Mouse (Mus musculus) hindbrain, embryonic 15.5 days (tissue): ENCODE measurements around the gene Egfem1. TPM values are rescaled to one million over a fixed set of nuclear protein-coding genes. Genes with fewer than 3 reads are reported as not detected.

Experiments used
- ATAC-seq: fragments of 200-750 bp; cut with Nextera tagmentation; 2 replicates; pipeline ENCODE4 v1.8.0; 2017; ENCODE audit warnings: low read depth, moderate number of reproducible peaks, moderate TSS enrichment; ENCODE audit not compliant: low FRiP score
- H3K27ac ChIP-seq: fragments of 300-500 bp; sonication (generic); replicated peaks from 2 replicates; pipeline ENCODE4 v1.5.1; 2015; ENCODE audit warnings: mild to moderate bottlenecking, inconsistent platforms
- H3K27me3 ChIP-seq: fragments of 300-500 bp; sonication (generic); 2 replicates; pipeline ENCODE4 v1.6.1; 2015; ENCODE audit warnings: control low read depth, inconsistent platforms
- H3K36me3 ChIP-seq: fragments of 300-500 bp; sonication (generic); 2 replicates; pipeline ENCODE4 v1.6.1; 2015; ENCODE audit warnings: control low read depth, inconsistent platforms
- H3K4me1 ChIP-seq: fragments of 300-500 bp; sonication (generic); replicated peaks from 2 replicates; pipeline ENCODE4 v1.6.1; 2015; ENCODE audit warnings: control low read depth, inconsistent platforms
- H3K4me2 ChIP-seq: fragments of 300-500 bp; sonication (generic); 2 replicates; pipeline ENCODE4 v1.6.1; 2015; ENCODE audit warnings: moderate library complexity, mild to moderate bottlenecking, inconsistent platforms
- H3K4me3 ChIP-seq: fragments of 300-500 bp; sonication (generic); 2 replicates; pipeline ENCODE4 v1.5.1; 2015; ENCODE audit warnings: mild to moderate bottlenecking, inconsistent platforms
- H3K9ac ChIP-seq: fragments of 300-500 bp; sonication (generic); 2 replicates; pipeline ENCODE4 v1.6.1; 2015; ENCODE audit warnings: inconsistent platforms
- H3K9me3 ChIP-seq: fragments of 300-500 bp; sonication (generic); 2 replicates; pipeline ENCODE4 v1.6.1; 2016; ENCODE audit warnings: control low read depth, inconsistent platforms
- WGBS: fragments of 180-500 bp; shearing (Covaris S2); methylation state at CpG from one replicate; pipeline ENCODE4 v1.1.7; 2015; 5-methylcytosine and 5-hydroxymethylcytosine counted together
- polyA plus RNA-seq: library from polyadenylated mRNA; unstranded; fragments of >200 nt; fragmentation: Nextera tagmentation; extraction: Ambion mirVana; gene quantifications from 2 replicates; pipeline ENCODE4 v1.2.1, GENCODE M21; 2015

The Egfem1 gene
- polyA plus RNA-seq, 1 experiment from 2014 or later: 4.6 TPM

GRCm38 (mm10) chr3:29082996-29083350 lies 1.1 kb downstream of the Egfem1 start:
- Histone ChIP-seq H3K4me1 (peaks cover 24% of the 10 kb centered on the region), H3K4me3 (peak overlapping the region; percentile 74), H3K36me3 (no peaks in the 10 kb centered on the region), H3K27ac (peak overlapping the region; percentile 71), H3K9me3 (no peaks in the 10 kb centered on the region), H3K4me2 (peak overlapping the region; percentile 98), H3K9ac (peak overlapping the region; percentile 50), H3K27me3 (0 out of 2 replicates have a peak, but pooled peaks cover 4% of the 10 kb centered on the region)
- no peak for ATAC-seq
- WGBS: 1% methylated on average over 12 of the region's 12 CpGs

GRCm38 (mm10) chr3:29098467-29098866 lies 16.6 kb downstream of the Egfem1 start:
- 73% methylated on average over 2 of the region's 2 CpGs for WGBS
- ATAC-seq: no peak

GRCm38 (mm10) chr3:29106016-29106723 lies 24.3 kb downstream of the Egfem1 start:
- H3K4me3 ChIP-seq: no peak overlapping the region
- 87% methylated on average over 3 of the region's 3 CpGs for WGBS
- no peak overlapping the region for H3K9ac ChIP-seq
- no peaks in the 10 kb centered on the region for H3K27me3 ChIP-seq
- no peaks in the 10 kb centered on the region for H3K9me3 ChIP-seq
- H3K36me3 ChIP-seq: no peaks in the 10 kb centered on the region
- no peak overlapping the region for H3K27ac ChIP-seq
- no peak overlapping the region for H3K4me2 ChIP-seq
- no peak for ATAC-seq
- no peaks in the 10 kb centered on the region for H3K4me1 ChIP-seq

More at GRCm38 (mm10) chr3:29098467-29098866, 16.6 kb downstream of the Egfem1 start:
- Histone ChIP-seq H3K9me3 (no peaks in the 10 kb centered on the region), H3K36me3 (no peaks in the 10 kb centered on the region), H3K27ac (no peak overlapping the region), H3K27me3 (no peaks in the 10 kb centered on the region), H3K4me1 (no peaks in the 10 kb centered on the region), H3K4me3 (no peak overlapping the region), H3K9ac (no peak overlapping the region), H3K4me2 (no peak overlapping the region)

- Histone ChIP-seq H3K4me3 (no peak overlapping the region), H3K9me3 (no peaks in the 10 kb centered on the region), H3K4me2 (no peak overlapping the region), H3K4me1 (no peaks in the 10 kb centered on the region), H3K27ac (no peak overlapping the region), H3K9ac (no peak overlapping the region), H3K36me3 (no peaks in the 10 kb centered on the region), H3K27me3 (no peaks in the 10 kb centered on the region)
- WGBS: 85% methylated on average over 1 of the region's 1 CpGs
- ATAC-seq: no peak
Observed at GRCm38 (mm10) chr3:29107134-29107533, 25.3 kb downstream of the Egfem1 start.

- H3K27me3 ChIP-seq: no peaks in the 10 kb centered on the region
- no peaks in the 10 kb centered on the region for H3K36me3 ChIP-seq
- no peaks in the 10 kb centered on the region for H3K4me1 ChIP-seq
- H3K27ac ChIP-seq: no peak overlapping the region
- 84% methylated on average over 2 of the region's 2 CpGs for WGBS
- no peak overlapping the region for H3K9ac ChIP-seq
- ATAC-seq: no peak
- H3K4me2 ChIP-seq: no peak overlapping the region
- no peak overlapping the region for H3K4me3 ChIP-seq
- H3K9me3 ChIP-seq: no peaks in the 10 kb centered on the region
Observed at GRCm38 (mm10) chr3:29110321-29110720, 28.5 kb downstream of the Egfem1 start.

GRCm38 (mm10) chr3:29114517-29114916 lies 32.7 kb downstream of the Egfem1 start:
- H3K4me3 ChIP-seq: no peak overlapping the region

GRCm38 (mm10) chr3:29117379-29117778 lies 35.6 kb downstream of the Egfem1 start:
- H3K9ac ChIP-seq: no peak overlapping the region
- H3K4me3 ChIP-seq: no peak overlapping the region
- no peak overlapping the region for H3K27ac ChIP-seq
- H3K4me1 ChIP-seq: no peaks in the 10 kb centered on the region
- 50% methylated on average over 1 of the region's 1 CpGs for WGBS
- H3K36me3 ChIP-seq: no peaks in the 10 kb centered on the region
- H3K4me2 ChIP-seq: no peak overlapping the region
- H3K27me3 ChIP-seq: no peaks in the 10 kb centered on the region
- no peaks in the 10 kb centered on the region for H3K9me3 ChIP-seq
- ATAC-seq: no peak

More at GRCm38 (mm10) chr3:29114517-29114916, 32.7 kb downstream of the Egfem1 start:
- no peaks in the 10 kb centered on the region for H3K4me1 ChIP-seq
- H3K36me3 ChIP-seq: no peaks in the 10 kb centered on the region
- H3K27me3 ChIP-seq: no peaks in the 10 kb centered on the region
- H3K27ac ChIP-seq: no peak overlapping the region
- ATAC-seq: no peak
- H3K9me3 ChIP-seq: no peaks in the 10 kb centered on the region
- H3K9ac ChIP-seq: no peak overlapping the region
- 92% methylated on average over 3 of the region's 3 CpGs for WGBS
- H3K4me2 ChIP-seq: no peak overlapping the region

- Histone ChIP-seq H3K4me1 (no peaks in the 10 kb centered on the region), H3K4me3 (no peak overlapping the region), H3K9ac (no peak overlapping the region), H3K4me2 (no peak overlapping the region), H3K27ac (no peak overlapping the region), H3K27me3 (no peaks in the 10 kb centered on the region), H3K36me3 (no peaks in the 10 kb centered on the region), H3K9me3 (no peaks in the 10 kb centered on the region)
- no peak for ATAC-seq
- 72% methylated on average over 1 of the region's 1 CpGs for WGBS
Observed at GRCm38 (mm10) chr3:29122556-29122955, 40.7 kb downstream of the Egfem1 start.

GRCm38 (mm10) chr3:29132054-29132931 lies 50.5 kb downstream of the Egfem1 start:
- Histone ChIP-seq H3K36me3 (no peaks in the 10 kb centered on the region), H3K9ac (no peak overlapping the region), H3K4me3 (no peak overlapping the region), H3K27ac (no peak overlapping the region), H3K4me1 (peaks cover 29% of the 10 kb centered on the region), H3K9me3 (no peaks in the 10 kb centered on the region), H3K4me2 (no peak overlapping the region), H3K27me3 (no peaks in the 10 kb centered on the region; the same call in 1 of the 2 replicates)
- 86% methylated on average over 2 of the region's 2 CpGs for WGBS
- ATAC-seq: no peak

GRCm38 (mm10) chr3:29134509-29134908 lies 52.7 kb downstream of the Egfem1 start:
- no peaks in the 10 kb centered on the region for H3K9me3 ChIP-seq
- H3K4me3 ChIP-seq: no peak overlapping the region
- H3K4me1 ChIP-seq: peaks cover 29% of the 10 kb centered on the region
- peak; percentile 30; the same call in 1 of the 2 replicates for ATAC-seq
- H3K27me3 ChIP-seq: no peaks in the 10 kb centered on the region; the same call in 1 of the 2 replicates
- no peaks in the 10 kb centered on the region for H3K36me3 ChIP-seq
- WGBS: 36% methylated on average over 11 of the region's 11 CpGs
- no peak overlapping the region for H3K9ac ChIP-seq
- H3K27ac ChIP-seq: no peak overlapping the region
- H3K4me2 ChIP-seq: peak overlapping the region; percentile 36

- WGBS: 16% methylated on average over 9 of the region's 9 CpGs
- peak; percentile 43; the same call in 1 of the 2 replicates for ATAC-seq
Observed at GRCm38 (mm10) chr3:29135176-29136064, 53.6 kb downstream of the Egfem1 start.

More at GRCm38 (mm10) chr3:29135176-29136064, 53.6 kb downstream of the Egfem1 start:
- peaks cover 29% of the 10 kb centered on the region for H3K4me1 ChIP-seq
- H3K9me3 ChIP-seq: no peaks in the 10 kb centered on the region
- H3K4me2 ChIP-seq: peak overlapping the region; percentile 36
- no peak overlapping the region for H3K27ac ChIP-seq
- H3K27me3 ChIP-seq: no peaks in the 10 kb centered on the region; the same call in 1 of the 2 replicates
- no peak overlapping the region for H3K9ac ChIP-seq
- H3K4me3 ChIP-seq: no peak overlapping the region
- H3K36me3 ChIP-seq: no peaks in the 10 kb centered on the region
